Mouse (Mus musculus) lung, postnatal 0 days (tissue): ENCODE data around the gene Ogdhl.

Experiments
- CTCF ChIP-seq: IDR thresholded peaks from 2 replicates; pipeline ENCODE4 v1.5.1; 2016; ENCODE audit warnings: antibody characterized with exemption, mild to moderate bottlenecking
- EP300 ChIP-seq: IDR thresholded peaks from 2 replicates; pipeline ENCODE4 v1.6.1; 2016; ENCODE audit warnings: antibody characterized with exemption, mild to moderate bottlenecking, control low read depth

GRCm38 (mm10) chr14:32388196-32388595, 66.4 kb downstream of the Ogdhl start, which contains the start of gene 1700024G13Rik:
- TF ChIP-seq CTCF (no peak), EP300 (no peak)
